Mouse (Mus musculus) hindbrain, embryonic 16.5 days (tissue): ENCODE measurements at regions not wholly inside any gene's neighbourhood (a gene's known extent, or its start where the extent isn't known, plus 50 kb on each side); places are given as distances from the start of the nearest gene placed in this dataset.

Experiments used
- ATAC-seq: fragments of 200-750 bp; cut with Nextera tagmentation; 2 replicates; pipeline ENCODE4 v1.8.0; 2017; ENCODE audit warnings: moderate TSS enrichment, moderate library complexity
- H3K27ac ChIP-seq: fragments of 300-500 bp; sonication (generic); 2 replicates; pipeline ENCODE4 v1.5.1; 2014; ENCODE audit warnings: low read depth, mild to moderate bottlenecking, control low read depth, low read length, moderate library complexity
- H3K27me3 ChIP-seq: fragments of 300-500 bp; sonication (generic); replicated peaks from 2 replicates; pipeline ENCODE4 v1.6.1; 2014; ENCODE audit warnings: low read length; ENCODE audit not compliant: control insufficient read depth, insufficient read depth
- H3K36me3 ChIP-seq: fragments of 300-500 bp; sonication (generic); 2 replicates; pipeline ENCODE4 v1.6.1; 2014; ENCODE audit warnings: mild to moderate bottlenecking, low read length, moderate library complexity, mixed read lengths; ENCODE audit not compliant: control insufficient read depth, insufficient read depth
- H3K4me1 ChIP-seq: fragments of 300-500 bp; sonication (generic); 2 replicates; pipeline ENCODE4 v1.6.1; 2014; ENCODE audit warnings: low read depth, low read length; ENCODE audit not compliant: control insufficient read depth, insufficient read depth
- H3K4me2 ChIP-seq: fragments of 300-500 bp; sonication (generic); 2 replicates; pipeline ENCODE4 v1.6.1; 2014; ENCODE audit warnings: mild to moderate bottlenecking, low read length, control low read depth, moderate library complexity
- H3K4me3 ChIP-seq: fragments of 300-500 bp; sonication (generic); 2 replicates; pipeline ENCODE4 v1.5.1; 2014; ENCODE audit warnings: mild to moderate bottlenecking, low read length, control low read depth, moderate library complexity
- H3K9ac ChIP-seq: fragments of 300-500 bp; sonication (generic); 2 replicates; pipeline ENCODE4 v1.6.1; 2014; ENCODE audit warnings: low read depth, mild to moderate bottlenecking, control low read depth, low read length, moderate library complexity
- H3K9me3 ChIP-seq: fragments of 300-500 bp; sonication (generic); 2 replicates; pipeline ENCODE4 v1.6.1; 2014; ENCODE audit warnings: mild to moderate bottlenecking, low read length, moderate library complexity; ENCODE audit not compliant: control insufficient read depth
- WGBS: fragments of 180-500 bp; shearing (Covaris S2); extraction: QIAGEN DNeasy Blood & Tissue Kit; methylation state at CpG from one replicate; pipeline ENCODE4 v1.1.7; 2014; 5-methylcytosine and 5-hydroxymethylcytosine counted together

- Histone ChIP-seq H3K4me3 (no peak overlapping the region), H3K36me3 (no peaks in the 10 kb centered on the region), H3K27ac (no peak overlapping the region), H3K4me1 (no peaks in the 10 kb centered on the region), H3K27me3 (no peaks in the 10 kb centered on the region), H3K9ac (no peak overlapping the region), H3K4me2 (no peak overlapping the region), H3K9me3 (no peaks in the 10 kb centered on the region)
- WGBS, result 79% methylated on average over 8 of the region's 8 CpGs
- no peak for ATAC-seq
These were observed 54.8 kb downstream of the Foxb1 start for GRCm38 (mm10) chr9:69705942-69706341.

- no peak overlapping the region for H3K4me3 ChIP-seq
- no peaks in the 10 kb centered on the region for H3K9me3 ChIP-seq
- H3K27me3 ChIP-seq, result no peaks in the 10 kb centered on the region
- no peaks in the 10 kb centered on the region for H3K36me3 ChIP-seq
- no peak overlapping the region for H3K27ac ChIP-seq
- H3K9ac ChIP-seq, result no peak overlapping the region
- 75% methylated on average over 4 of the region's 4 CpGs for WGBS
- no peak overlapping the region for H3K4me2 ChIP-seq
- no peak for ATAC-seq
- no peaks in the 10 kb centered on the region for H3K4me1 ChIP-seq
These were observed 55.7 kb downstream of the Foxb1 start for GRCm38 (mm10) chr9:69705071-69705470.

DNA sequence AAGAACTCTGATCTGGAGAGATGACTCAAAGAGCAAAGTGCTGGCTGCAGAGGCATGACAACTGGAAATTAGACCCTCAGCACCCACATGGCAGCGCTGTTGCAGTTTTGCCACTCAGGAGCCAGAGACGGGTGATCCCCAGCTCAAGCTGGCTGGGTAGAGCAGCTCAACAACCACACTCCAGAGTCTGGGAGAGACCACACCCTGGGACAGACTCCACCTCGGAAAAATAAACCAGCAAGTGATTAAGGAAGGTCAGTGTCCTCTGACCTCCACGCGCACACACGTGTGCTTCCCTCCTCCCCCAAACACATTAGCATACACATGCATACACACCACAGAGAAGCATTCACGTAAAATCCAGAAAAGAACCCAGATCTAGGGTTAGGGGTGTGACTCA, 57.0 kb downstream of the Foxb1 start:
- H3K4me2 ChIP-seq, result no peak overlapping the region
- 71% methylated on average over 7 of the region's 7 CpGs for WGBS
- no peak for ATAC-seq

GRCm38 (mm10) chr9:69702156-69702928, 58.4 kb downstream of the Foxb1 start:
- no peaks in the 10 kb centered on the region for H3K4me1 ChIP-seq
- H3K9ac ChIP-seq, result no peak overlapping the region
- 88% methylated on average over 8 of the region's 8 CpGs for WGBS
- H3K27ac ChIP-seq, result no peak overlapping the region
- ATAC-seq, result no peak
- no peaks in the 10 kb centered on the region for H3K36me3 ChIP-seq
- no peak overlapping the region for H3K4me2 ChIP-seq
- no peak overlapping the region for H3K4me3 ChIP-seq
- H3K27me3 ChIP-seq, result no peaks in the 10 kb centered on the region
- H3K9me3 ChIP-seq, result no peaks in the 10 kb centered on the region

More for the DNA sequence above, 57.0 kb downstream of the Foxb1 start:
- Histone ChIP-seq H3K27ac (no peak overlapping the region), H3K4me1 (no peaks in the 10 kb centered on the region), H3K4me3 (no peak overlapping the region), H3K36me3 (no peaks in the 10 kb centered on the region), H3K9ac (no peak overlapping the region), H3K27me3 (no peaks in the 10 kb centered on the region), H3K9me3 (no peaks in the 10 kb centered on the region)

DNA sequence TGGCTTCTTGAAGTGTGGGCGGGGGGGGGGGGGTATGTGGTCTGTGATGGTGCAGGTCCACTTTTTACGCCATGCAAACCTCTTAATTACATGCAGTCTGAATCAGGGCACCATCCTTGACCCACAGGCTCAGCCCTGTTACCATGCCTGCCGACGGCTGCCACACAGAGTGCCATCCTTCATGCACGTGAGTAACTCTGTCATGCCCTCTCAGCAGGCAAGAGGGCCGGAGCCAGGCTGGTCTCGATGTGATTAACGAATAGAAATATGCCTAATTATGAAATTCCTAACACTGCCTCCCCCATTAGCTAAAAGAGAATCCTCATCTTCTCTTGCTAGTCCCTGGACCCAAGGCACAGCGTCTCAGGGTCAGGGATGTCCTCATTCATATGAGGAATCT, 60.0 kb downstream of the Foxb1 start:
- H3K27ac ChIP-seq, result no peak overlapping the region
- no peak overlapping the region for H3K4me3 ChIP-seq
- H3K4me2 ChIP-seq, result no peak overlapping the region
- no peaks in the 10 kb centered on the region for H3K9me3 ChIP-seq
- no peaks in the 10 kb centered on the region for H3K4me1 ChIP-seq
- WGBS, result 55% methylated on average over 9 of the region's 9 CpGs
- H3K36me3 ChIP-seq, result no peaks in the 10 kb centered on the region
- no peak for ATAC-seq
- H3K9ac ChIP-seq, result no peak overlapping the region
- H3K27me3 ChIP-seq, result no peaks in the 10 kb centered on the region

DNA sequence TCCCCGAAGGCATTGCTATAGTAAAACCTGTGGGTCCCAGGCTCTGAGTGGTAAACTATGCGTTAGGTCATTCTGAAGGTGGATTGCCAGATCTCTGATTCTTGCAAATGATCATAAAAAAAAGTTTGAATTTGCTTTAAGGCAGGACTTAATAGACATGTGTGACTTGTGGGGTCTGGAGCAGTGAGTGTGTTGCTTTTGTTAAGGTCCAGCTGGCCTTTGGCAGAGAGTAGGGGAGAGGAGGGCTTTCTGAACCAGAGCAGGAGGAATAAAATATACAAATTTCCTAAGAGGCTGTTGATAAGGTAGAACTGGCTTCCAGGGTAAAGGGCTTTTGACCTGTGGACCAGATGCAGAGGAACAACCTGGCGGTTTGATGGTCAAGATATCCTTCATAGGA, 69.0 kb downstream of the Foxb1 start:
- Histone ChIP-seq H3K4me1 (no peaks in the 10 kb centered on the region; the same call in 1 of the 2 replicates), H3K9me3 (no peaks in the 10 kb centered on the region), H3K4me2 (no peak overlapping the region), H3K4me3 (no peak overlapping the region), H3K27me3 (no peaks in the 10 kb centered on the region), H3K36me3 (no peaks in the 10 kb centered on the region), H3K9ac (no peak overlapping the region), H3K27ac (no peak overlapping the region)
- no peak for ATAC-seq
- WGBS, result 96% methylated on average over 3 of the region's 3 CpGs

GRCm38 (mm10) chr9:69687349-69688123, 73.2 kb downstream of the Foxb1 start:
- WGBS, result 38% methylated on average over 12 of the region's 12 CpGs
- no peaks in the 10 kb centered on the region for H3K9me3 ChIP-seq
- no peaks in the 10 kb centered on the region; the same call in 1 of the 2 replicates for H3K4me1 ChIP-seq
- no peak overlapping the region for H3K4me3 ChIP-seq
- H3K4me2 ChIP-seq, result no peak overlapping the region
- no peak overlapping the region for H3K9ac ChIP-seq
- ATAC-seq, result peak; percentile 79
- H3K27ac ChIP-seq, result peak overlapping the region; percentile 55
- H3K36me3 ChIP-seq, result no peaks in the 10 kb centered on the region
- H3K27me3 ChIP-seq, result no peaks in the 10 kb centered on the region

GRCm38 (mm10) chr9:69686766-69687165, 74.0 kb downstream of the Foxb1 start:
- Histone ChIP-seq H3K4me3 (no peak overlapping the region), H3K9ac (no peak overlapping the region), H3K4me1 (no peaks in the 10 kb centered on the region; the same call in 1 of the 2 replicates), H3K27me3 (no peaks in the 10 kb centered on the region), H3K4me2 (no peak overlapping the region), H3K36me3 (no peaks in the 10 kb centered on the region), H3K27ac (no peak overlapping the region), H3K9me3 (no peaks in the 10 kb centered on the region)
- 69% methylated on average over 4 of the region's 4 CpGs for WGBS
- no peak for ATAC-seq

DNA sequence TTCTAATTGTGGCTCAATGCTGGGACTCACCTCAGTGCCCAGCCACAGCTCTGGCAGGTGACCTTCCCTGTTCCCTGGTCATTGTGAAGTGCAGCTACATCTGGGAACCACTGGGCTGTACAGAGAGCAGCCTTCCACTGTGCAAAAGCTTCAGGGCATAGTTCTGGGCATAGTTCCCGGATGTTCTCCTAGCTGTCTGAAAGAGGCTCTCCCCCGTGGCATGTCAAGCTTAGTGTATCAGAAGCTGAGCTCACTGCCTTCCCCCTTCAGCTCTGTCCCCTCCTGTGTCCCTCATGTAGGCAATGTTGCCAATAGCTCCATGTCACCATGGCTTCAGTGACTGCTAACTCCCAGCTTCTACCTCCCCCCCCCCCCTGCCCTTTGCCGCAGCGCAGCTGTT, 75.1 kb downstream of the Foxb1 start:
- Histone ChIP-seq H3K4me1 (no peaks in the 10 kb centered on the region; the same call in 1 of the 2 replicates), H3K4me3 (no peak overlapping the region), H3K9ac (no peak overlapping the region), H3K27ac (no peak overlapping the region), H3K36me3 (no peaks in the 10 kb centered on the region), H3K4me2 (no peak overlapping the region), H3K27me3 (no peaks in the 10 kb centered on the region), H3K9me3 (no peaks in the 10 kb centered on the region)
- peak; percentile 50; the same call in 1 of the 2 replicates for ATAC-seq
- WGBS, result 50% methylated on average over 4 of the region's 4 CpGs
